Mouse (Mus musculus): Measurements from ENCODE around the gene Rbp1. TPM values are rescaled to one million over a fixed set of nuclear protein-coding genes. Genes with fewer than 3 reads are reported as not detected.

Rbp1 gene
- polyA plus RNA-seq, 1 experiment = 0.13 TPM

DNA sequence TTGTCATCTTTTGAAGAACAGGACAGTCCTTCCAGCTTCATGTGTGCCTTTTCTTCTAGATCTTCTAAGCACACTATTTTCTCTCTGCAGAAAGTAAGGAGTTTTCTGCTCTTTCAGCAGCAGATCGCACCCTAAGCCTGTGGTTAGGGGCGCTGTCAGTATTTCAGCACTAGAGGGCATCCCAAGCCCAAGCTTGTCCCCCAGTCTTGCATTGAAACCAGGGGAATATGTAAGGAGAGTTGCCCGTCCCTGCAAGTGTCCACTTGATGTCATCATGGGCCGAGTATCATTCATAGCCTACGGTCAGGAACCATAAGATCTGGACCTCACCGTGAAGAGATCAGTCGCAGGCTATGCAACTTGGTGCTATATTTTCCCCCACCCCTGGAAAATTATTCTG, 4.8 kb upstream of the Rbp1 start:
- TF ChIP-seq GATA1 (IDR thresholded peaks at IDR 0.05; ENCODE audit: low read length) = no peak

DNA sequence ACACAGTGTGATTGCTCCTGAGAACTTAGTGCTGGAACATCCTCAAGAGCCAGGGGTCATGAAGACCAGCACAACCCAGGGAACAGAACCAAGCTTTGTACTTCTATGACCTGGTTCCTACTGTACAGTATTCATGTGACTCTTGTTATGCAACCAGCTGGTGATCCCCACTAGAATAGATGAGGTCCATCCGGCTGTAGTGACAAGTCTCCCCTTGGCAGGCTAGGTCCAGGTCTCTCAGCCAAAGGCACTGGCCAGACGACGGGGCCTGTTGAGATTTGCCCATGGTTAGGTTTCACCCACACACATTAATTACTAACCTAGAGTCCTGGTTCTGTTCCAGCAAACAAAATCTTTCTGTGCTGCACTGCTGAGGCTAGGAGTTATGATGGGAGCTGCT, 4.4 kb upstream of the Rbp1 start:
- no peak for TF ChIP-seq GATA1 (IDR thresholded peaks at IDR 0.05; ENCODE audit: low read length)

DNA sequence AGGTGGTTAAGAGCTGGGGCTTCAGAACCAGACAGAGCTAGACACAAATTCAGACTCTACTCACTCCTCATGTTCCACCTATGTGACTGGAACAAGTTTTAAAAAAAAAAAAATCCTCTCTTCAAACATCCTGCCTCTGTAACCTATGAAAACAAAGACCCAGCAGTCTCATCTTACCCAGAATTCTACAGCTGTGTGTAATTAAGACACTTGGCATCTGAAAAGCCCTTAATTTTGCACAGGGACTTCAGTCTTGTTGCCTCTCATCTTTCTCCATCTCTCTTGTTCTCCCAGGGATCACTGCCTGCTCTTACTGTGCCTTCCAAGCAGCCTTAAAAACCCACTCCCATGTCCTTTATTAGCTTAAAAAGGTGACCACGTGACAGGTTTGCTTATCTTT, 2.1 kb upstream of the Rbp1 start:
- TF ChIP-seq GATA1 (IDR thresholded peaks at IDR 0.05; ENCODE audit: low read length) = no peak

DNA sequence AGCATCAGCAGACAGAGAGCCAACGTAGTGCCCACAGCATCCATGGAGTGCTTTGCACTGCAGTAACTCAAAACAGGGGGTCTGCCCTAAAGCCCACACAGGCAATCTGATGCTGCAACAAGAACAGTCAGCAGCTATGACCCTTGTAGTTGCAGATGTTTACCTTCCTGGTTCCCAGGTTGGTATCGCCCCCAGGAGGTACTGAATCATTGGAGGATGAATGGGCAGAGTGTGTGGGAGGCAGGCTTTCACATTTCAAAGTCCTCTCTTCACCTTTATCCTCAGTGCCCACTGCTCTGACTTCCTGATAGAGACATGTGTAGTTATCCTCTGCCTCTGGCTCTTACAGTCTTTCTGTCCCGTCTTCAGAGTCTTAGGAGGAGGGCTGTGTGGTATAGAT, 858 bp upstream of the Rbp1 start:
- no peak for TF ChIP-seq GATA1 (IDR thresholded peaks at IDR 0.05; ENCODE audit: low read length)

DNA sequence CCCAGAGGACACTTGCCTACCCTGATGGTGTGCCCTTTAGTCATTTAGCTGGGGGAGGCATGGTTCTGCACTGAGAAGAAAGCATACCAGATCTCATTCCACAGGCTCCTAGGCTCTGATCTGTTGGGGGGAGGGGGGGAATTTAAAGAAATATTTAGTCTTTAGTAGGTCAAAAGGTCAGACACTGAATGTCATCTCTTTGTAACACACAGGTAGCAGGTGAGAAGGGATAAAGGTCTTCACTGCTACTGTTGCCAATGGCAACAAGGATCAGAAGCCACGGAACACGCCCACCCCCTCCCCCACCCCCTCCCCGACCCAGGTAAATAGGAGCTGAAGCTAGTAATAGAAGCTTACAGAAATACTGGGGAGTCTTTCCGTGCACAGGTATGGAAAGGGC, 930 bp downstream of the Rbp1 start:
- TF ChIP-seq GATA1 (IDR thresholded peaks at IDR 0.05; ENCODE audit: low read length) = no peak

DNA sequence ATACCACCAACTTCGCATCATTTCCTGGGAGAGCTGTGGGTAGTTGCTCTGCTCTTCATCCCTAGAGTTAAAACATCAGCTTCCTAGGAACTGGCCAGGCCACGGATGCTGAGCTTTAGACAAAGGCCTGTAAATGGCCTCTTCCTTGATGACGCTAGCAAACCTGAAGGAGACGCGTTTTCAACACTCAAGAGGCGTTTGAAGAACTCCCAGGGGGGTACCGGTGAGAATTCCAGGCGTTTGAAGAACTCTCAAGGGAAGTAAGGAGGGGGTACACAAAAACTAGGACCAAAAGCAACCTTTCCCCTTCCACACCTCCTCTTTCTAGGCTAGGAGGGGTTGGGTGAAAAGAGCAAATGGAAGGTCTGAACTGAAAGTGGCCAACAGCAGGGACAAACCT, 1.5 kb downstream of the Rbp1 start:
- TF ChIP-seq GATA1 (IDR thresholded peaks at IDR 0.05; ENCODE audit: low read length) = no peak

DNA sequence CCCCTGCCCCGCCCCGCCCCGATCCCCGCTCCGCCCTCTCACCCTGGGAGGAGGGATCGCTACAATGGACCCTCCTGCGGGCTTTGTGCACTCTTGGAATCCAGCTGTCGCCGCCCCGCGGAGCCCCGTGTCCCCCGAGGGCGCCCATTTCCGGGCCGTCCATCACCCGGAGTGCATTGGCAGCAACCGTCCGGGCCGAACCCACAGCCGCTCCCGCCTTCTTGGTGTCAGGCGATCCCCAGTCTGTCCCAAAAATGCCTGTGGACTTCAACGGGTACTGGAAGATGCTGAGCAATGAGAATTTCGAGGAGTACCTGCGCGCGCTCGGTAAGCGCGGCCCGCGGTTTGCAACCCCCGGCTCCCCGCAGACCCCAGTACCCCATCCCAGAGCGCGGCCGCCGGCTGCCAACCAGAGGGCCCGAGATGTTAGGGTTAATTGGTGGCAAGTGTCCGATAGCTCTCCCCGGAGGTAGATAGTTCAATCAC, 2.0 kb downstream of the Rbp1 start:
- TF ChIP-seq GATA1 (IDR thresholded peaks at IDR 0.05; ENCODE audit: low read length) = no peak

DNA sequence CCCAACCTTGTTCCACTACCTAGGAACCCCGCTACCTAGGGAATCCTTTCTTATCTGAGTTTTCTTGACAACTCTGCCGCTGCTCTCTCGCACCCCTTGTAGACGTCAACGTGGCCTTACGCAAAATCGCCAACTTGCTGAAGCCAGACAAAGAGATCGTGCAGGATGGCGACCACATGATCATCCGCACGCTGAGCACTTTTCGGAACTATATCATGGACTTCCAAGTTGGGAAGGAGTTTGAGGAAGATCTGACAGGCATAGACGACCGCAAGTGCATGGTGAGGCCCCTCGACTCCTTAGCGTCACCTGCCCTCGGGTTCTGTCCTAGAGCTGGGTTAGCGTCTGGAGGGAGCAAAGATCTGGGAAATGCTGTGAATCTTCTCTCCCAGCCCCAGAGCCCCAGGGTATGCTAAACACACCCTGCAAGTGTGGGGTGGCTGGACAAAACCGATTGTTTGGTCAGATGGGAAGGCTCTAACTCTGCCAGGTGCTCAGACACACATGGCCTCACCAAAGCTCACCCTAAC, 2.7 kb downstream of the Rbp1 start:
- no peak for TF ChIP-seq GATA1 (IDR thresholded peaks at IDR 0.05; ENCODE audit: low read length)

DNA sequence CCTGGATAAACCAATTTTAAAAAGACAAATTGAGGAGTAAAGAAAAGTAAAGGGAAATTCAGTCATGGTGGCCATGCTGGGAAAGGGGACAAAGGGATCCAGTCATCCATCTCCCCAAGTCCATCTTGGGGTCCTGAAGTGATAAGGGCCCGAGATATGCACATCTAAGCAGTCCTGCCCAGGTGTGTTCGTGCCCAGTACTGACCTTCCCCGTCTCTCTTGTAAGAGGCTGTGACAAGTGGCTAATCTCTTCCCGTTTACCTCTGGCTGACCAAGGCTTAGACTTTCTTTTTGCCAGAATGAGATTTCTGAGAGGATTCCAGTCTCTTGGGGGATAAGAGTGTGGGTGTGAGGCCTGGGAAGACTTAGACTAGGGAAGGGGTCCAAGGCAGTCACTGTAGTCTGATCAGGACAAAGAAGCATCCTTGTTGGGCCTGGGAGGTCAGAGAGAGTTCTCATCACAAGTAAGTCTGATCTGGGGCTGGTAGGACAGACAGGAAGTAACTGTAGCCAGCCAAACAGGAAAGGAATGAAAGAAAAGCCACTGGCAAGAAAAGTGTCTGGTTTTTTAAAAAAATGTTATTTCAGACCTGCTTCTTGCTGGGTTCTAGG, 5.3 kb downstream of the Rbp1 start:
- no peak for TF ChIP-seq GATA1 (IDR thresholded peaks at IDR 0.05; ENCODE audit: low read length)

DNA sequence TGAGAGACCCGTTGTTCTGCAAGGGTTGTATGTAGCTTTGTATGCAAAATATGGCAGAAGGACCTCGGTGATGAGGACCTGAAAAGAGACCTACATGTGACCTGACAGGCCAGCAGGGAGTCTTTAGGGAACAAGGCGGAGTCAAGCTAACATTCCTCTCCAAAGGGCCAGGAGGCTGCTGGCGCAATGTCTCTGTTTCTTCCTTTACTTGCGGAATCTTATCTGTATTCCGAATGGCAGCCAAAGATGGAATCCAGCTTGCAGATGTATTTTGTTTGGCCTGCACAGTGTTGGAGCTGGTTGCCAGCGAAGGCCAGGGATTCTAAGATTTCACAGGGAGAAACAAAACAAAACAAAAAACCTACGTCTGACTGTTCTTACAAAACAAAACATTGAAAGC, 6.0 kb downstream of the Rbp1 start:
- TF ChIP-seq GATA1 (IDR thresholded peaks at IDR 0.05; ENCODE audit: low read length) = no peak

DNA sequence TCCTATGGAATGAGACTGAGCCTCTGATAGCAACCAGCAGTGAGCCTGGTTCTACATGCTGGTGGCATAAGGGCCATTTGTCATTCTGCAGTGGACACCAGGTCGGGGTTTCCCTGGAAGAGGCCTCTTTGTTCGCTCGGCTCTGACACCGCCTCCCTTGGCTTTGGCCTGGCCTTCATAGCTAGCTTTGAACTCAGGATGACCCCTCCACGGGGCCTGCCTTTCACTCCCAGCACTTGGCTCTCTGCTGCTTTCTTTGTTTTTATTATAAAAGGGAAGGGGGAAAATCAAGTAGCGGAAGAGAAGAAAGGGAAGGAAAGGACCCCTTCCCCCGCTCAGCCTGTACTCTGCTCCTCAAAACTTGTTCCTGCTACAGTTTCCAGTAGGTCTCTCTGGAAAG, 7.0 kb downstream of the Rbp1 start:
- TF ChIP-seq GATA1 (IDR thresholded peaks at IDR 0.05; ENCODE audit: low read length) = no peak

DNA sequence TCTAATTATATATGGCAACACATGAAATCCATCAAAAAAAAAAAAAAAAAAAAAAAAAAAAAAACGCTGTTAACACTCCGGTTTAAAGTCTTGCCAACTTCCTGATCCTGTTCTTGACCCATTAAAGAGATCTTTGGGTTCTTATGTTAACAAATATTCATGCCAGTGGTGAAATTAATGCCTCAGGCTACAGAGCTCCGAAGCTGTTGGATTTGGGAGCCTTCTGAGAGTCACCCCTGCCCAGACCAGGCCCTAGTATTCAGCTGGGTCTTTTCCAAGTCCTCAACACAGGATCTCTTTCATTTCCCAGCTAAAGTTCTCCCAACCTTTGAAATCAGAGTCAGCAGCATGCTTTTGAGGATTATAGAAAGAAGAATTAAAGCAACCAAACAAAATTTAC, 7.8 kb downstream of the Rbp1 start:
- no peak for TF ChIP-seq GATA1 (IDR thresholded peaks at IDR 0.05; ENCODE audit: low read length)

DNA sequence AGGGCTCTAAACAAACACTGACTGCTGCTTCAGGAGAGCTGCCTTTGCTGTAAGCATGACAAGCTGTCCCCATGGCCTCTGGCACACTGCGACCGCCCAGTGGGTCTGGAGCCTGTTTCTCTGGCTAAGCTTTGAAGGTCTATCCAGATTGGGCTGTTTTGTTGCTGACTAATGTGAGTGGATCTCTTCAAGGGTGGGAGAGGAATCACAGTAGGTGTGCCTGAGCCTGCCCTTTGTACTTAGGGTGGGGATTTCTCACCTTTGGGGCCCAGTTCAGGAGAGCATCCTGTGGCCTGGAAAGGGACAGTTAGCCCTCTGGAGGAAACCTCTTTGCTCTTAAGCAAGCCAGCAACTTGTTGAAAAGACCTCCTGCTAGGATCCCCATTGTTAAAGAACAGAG, 10.3 kb downstream of the Rbp1 start:
- no peak for TF ChIP-seq GATA1 (IDR thresholded peaks at IDR 0.05; ENCODE audit: low read length)

DNA sequence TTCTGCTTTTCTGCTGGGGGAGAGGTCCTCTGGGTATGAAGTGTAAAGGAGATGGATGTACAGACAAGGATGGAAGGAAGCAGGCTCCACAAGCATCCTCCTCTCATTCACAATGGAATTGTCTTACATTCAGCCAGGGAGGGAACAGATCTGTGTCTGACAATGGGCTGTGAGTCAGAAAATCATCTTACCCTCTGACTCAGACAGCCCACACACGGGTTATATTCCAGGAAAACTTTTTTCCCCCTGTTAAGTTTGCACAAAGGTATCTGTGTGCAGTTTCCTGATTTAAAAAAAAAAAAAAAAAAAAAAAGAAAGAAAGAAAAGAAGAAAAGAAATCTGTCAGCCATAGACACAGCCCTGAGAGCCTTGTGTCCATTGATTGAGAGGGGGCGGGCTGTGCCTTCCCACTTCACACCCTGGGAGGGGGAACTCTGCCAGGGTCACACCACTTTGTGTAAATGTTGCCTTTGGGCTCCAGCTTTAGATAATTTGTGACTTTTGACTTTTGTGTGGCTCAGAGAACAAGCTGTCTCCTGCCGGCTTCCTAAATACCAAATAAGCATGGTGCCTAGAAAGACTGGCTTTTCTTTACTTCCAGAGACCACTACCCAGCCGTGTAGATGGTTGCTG, 11.3 kb downstream of the Rbp1 start:
- no peak for TF ChIP-seq GATA1 (IDR thresholded peaks at IDR 0.05; ENCODE audit: low read length)

DNA sequence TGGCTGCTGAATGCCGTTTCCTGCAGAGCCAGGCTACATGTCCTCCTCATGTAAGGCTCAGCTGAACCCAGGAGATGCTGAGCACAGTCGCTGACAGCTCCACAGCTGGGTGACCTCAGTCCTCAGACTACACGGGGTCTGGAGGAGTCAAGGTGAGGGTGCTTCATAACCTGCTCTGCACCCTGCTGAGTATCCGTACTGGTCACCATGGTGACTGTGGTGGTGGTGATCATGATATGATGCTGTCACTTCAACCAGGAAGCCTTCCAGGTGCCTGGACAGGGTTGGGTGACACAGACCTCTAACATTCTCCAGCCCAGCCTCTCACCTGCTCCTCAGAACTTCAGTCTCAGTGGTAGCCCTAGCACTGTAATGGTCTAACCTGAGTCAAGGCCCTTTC, 15.1 kb downstream of the Rbp1 start:
- no peak for TF ChIP-seq GATA1 (IDR thresholded peaks at IDR 0.05; ENCODE audit: low read length)

DNA sequence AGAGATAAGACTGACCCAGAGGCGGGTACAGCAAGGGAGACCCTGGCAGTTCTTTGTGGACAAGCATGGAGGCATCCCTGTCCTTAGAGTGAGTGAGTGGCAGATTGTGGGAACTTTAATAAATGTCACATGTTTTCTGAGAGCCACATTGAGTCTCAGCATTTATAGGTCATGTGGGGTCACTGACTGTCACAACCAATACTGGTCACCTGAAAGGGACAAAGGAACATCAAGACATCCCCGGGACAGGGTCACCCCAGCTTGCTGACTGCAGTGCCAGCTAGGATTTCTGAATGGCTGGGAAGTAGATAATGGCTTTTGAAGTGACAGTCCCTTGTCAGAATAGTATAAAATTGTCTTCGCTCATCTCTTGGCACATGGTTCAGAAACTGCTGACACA, 16.3 kb downstream of the Rbp1 start:
- TF ChIP-seq GATA1 (IDR thresholded peaks at IDR 0.05; ENCODE audit: low read length) = no peak

DNA sequence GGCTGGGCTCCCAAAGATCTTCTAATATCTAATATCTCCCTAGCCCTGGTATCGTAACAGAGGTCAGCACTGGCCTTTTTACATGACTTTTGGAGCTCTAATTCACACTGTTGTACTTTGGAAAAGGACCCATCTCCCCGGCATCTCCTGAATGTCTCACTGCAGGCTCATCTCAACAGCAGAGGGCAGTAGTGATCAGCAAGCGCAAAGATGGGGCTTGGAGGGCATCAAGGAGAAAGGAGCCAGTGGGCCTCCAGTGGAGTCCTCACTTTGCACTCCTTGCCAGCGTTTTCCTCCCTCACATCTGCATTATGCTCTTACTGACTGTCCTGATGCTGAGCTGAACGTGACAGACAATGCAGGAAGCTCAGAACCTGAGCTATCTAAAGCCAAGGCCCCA, 19.9 kb downstream of the Rbp1 start:
- no peak for TF ChIP-seq GATA1 (IDR thresholded peaks at IDR 0.05; ENCODE audit: low read length)
